Mouse (Mus musculus) granulocyte monocyte progenitor cell, adult 5-6 weeks (primary cell): ENCODE measurements around the gene Gm21834. TPM values are rescaled to one million over a fixed set of nuclear protein-coding genes. Genes with fewer than 3 reads are reported as not detected.
A peak's percentile ranks its signal among the peaks of the same experiment; 100 is the strongest.

Experiments
- ATAC-seq: replicated peaks from 2 replicates; pipeline ENCODE4 v1.8.0; 2016; ENCODE audit warnings: mild to moderate bottlenecking, moderate TSS enrichment, inconsistent platforms; ENCODE audit not compliant: poor library complexity, severe bottlenecking
- total RNA-seq, 2 experiments: library from RNA; stranded (forward) in 1 of 2; stranded (reverse) in 1 of 2; fragments of 200-712, 200-1000 nt in 1 of 2; fragments of >200 nt in 1 of 2; fragmentation: Nextera tagmentation in 1 of 2; gene quantifications; 2 replicates each; pipeline ENCODE4 v1.2.3; 2014 to 2017

The Gm21834 gene
- not detected in 2 replicates for total RNA-seq (2014; fragmentation: Nextera tagmentation)
- not detected in 2 replicates for total RNA-seq (2017)

DNA sequence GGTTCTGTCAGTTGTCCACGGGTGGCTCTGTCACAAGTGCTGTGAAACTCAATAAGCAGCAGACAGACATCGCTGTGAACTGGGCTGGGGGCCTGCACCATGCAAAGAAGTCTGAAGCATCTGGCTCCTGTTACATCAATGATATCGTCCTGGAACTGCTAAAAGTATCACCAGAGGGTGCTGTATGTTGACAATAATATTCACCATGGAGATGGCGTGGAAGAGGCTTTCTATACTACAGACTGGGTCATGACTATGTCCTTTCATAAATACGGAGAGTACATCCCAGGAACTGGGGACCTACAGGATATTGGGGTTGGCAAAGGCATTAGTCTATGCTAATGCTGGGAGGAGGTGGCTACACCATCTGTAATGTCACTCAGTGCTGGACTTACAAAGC, at the start of gene Gm21834:
Gm21834 (minus strand) TSS at position 101 of the 400 bp plus-strand sequence.
- ATAC-seq: no peak

GRCm38 (mm10) chr17:57788161-57788799, 46.3 kb upstream of the Gm21834 start:
- no peak for ATAC-seq

- ATAC-seq: no peak
These were observed 28.9 kb upstream of the Gm21834 start for GRCm38 (mm10) chr17:57770904-57771303.

DNA sequence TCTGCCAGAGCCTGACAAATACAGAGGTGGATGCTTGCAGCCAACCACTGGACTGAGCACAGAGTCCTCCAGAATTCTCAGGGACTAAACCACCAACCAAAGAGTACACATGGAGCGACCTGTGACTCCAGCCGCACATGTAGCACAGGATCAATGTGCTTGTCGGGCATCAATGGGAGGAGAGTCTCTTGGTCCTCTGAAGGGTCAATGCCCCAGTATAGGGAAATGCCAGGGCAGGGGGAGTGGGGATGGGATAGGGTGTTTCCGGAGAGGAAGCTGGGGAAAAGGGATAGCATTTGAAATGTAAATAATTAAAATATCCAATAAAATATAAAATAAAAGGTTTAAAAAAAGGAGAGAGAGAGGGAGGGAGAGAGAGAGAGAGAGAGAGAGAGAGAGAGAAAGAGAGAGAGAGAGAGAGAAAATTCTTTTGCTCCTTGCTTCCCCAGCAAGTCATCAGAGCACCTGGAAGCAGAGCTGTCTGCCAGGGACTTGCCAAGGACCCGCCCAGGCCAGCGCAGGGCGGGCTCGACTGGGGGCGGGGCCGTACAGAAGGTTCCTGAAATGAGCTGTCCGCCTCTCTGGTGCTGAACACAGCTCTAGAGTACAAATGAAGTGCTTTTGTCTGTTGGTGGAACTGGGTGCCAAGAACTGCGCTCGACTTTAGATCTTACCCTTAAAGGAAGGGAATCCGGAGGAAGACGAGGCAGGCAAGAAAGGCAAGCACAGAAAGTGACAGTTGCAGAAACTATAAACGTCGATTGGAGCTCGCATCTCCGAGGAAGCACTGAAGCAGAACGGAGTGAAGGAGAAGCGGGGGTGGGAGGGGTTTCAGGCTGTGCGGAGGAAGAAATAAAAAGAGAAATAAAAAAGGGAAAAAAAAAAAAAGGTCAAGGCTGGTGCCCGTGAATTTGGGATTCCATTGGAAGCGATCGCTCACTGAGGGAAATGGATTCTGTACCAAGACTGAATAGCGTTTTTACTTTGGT, 26.9 kb upstream of the Gm21834 start, which contains the start of gene Cntnap5c:
Cntnap5c (plus strand) TSS at position 949 of the 989 bp plus-strand sequence.
- peak; percentile 70 for ATAC-seq

DNA sequence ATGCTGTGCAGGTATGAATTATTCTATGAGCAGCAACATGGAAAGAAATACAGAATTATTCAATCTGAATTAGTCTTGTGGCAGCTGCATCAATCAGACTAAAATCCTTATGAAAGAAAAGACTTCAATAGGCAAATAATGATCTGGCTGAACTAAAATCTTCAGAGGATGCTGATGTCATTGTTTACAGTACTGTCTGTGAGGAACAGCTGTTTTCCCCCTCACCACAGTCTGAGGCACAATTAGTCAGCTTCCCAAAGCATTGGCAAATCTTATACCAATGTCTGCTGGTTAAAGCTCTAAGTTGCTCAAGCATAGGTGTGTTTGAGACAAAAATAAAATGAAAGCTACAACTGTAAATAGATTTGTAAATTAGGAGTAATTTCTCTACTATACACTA, 25.3 kb upstream of the Gm21834 start:
- no peak for ATAC-seq

DNA sequence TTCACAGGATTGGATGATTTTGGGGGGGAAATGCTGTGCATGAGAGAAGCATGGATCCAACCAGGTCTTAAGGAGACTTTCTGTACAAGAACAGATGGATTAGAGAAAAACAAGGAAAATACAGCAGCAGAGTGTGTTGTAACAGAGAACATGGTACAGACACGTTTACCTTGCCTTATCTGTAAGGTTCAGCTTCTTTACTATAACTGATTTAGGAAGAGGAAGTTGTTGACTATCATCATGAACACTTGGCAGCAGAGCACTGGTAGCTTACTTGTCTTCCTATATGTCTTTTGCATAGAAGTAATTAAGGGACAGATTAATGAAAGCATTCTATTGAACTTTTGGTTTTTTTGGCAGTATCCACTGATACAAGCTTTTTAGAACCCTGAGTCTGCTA, 16.0 kb upstream of the Gm21834 start:
- ATAC-seq: no peak

DNA sequence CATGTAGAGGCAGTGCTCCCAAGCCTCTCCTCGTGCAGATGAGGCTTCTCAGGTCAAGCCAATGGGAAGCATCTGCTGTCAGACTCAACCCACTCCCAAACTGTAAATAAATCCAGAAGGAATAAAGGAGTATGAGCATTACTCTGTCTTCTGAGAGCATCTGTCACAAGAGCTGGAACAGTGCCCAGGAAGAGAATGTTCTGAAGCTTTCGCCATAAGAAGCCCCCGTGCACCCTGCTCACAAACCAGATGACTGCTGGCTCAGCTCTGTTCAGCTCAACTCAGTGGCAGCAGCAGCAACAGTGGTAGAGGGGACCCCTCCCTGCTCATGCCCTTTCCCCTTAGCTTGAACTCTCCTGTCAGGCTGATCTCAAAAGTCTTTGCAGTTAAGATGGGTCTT, 47.2 kb downstream of the Gm21834 start:
- ATAC-seq: no peak

Other genes starting within 250 kb of the Gm21834 start
- gene Vmn2r120, start 196.7 kb downstream of the Gm21834 start, total RNA-seq (2014; fragmentation: Nextera tagmentation): not detected in 2 replicates
- gene Vmn2r120, start 196.7 kb downstream of the Gm21834 start, total RNA-seq (2017): not detected in 2 replicates
- not detected in 2 replicates for gene Cntnap5c, start 27.4 kb upstream of the Gm21834 start, total RNA-seq (2014; fragmentation: Nextera tagmentation)
- gene Cntnap5c, start 27.4 kb upstream of the Gm21834 start, total RNA-seq (2017): not detected in 2 replicates